Mouse (Mus musculus) testis, adult 2 months (tissue): ENCODE measurements around the gene Rtraf. TPM values are rescaled to one million over a fixed set of nuclear protein-coding genes. Genes with fewer than 3 reads are reported as not detected.
A peak's percentile ranks its signal among the peaks of the same experiment; 100 is the strongest.

ENCODE experiments used
- H3K27ac ChIP-seq: fragments of 200-500 bp; 2 replicates; pipeline ENCODE4 v1.5.1; 2012; ENCODE audit warnings: low read depth, low read length; ENCODE audit not compliant: control insufficient read depth, insufficient read depth
- H3K27me3 ChIP-seq: fragments of 200-500 bp; 2 replicates; pipeline ENCODE4 v1.6.1; 2012; ENCODE audit warnings: mild to moderate bottlenecking, low read length, moderate library complexity; ENCODE audit not compliant: control insufficient read depth, insufficient read depth
- H3K36me3 ChIP-seq: fragments of 200-500 bp; 2 replicates; pipeline ENCODE4 v1.6.1; 2012; ENCODE audit warnings: mild to moderate bottlenecking, low read length; ENCODE audit not compliant: control insufficient read depth, insufficient read depth
- H3K4me1 ChIP-seq: fragments of 200-500 bp; 2 replicates; pipeline ENCODE4 v1.6.1; 2012; ENCODE audit warnings: low read length; ENCODE audit not compliant: control insufficient read depth, insufficient read depth
- H3K4me3 ChIP-seq: fragments of 200-500 bp; 2 replicates; pipeline ENCODE4 v1.5.1; 2012; ENCODE audit warnings: low read depth, mild to moderate bottlenecking, low read length, moderate library complexity, mixed read lengths; ENCODE audit not compliant: control insufficient read depth
- CTCF ChIP-seq: fragments of 200-500 bp; IDR thresholded peaks from 2 replicates; pipeline ENCODE4 v1.5.1; 2012; ENCODE audit warnings: low read depth, mild to moderate bottlenecking, inconsistent platforms, low read length, moderate library complexity; ENCODE audit not compliant: control insufficient read depth, insufficient read depth, insufficient replicate concordance
- POLR2A ChIP-seq: fragments of 200-500 bp; IDR thresholded peaks from 2 replicates; pipeline ENCODE4 v1.6.1; 2012; ENCODE audit warnings: low read depth, mild to moderate bottlenecking, inconsistent platforms, low read length, moderate library complexity; ENCODE audit not compliant: control insufficient read depth
- polyA plus RNA-seq: library from polyadenylated mRNA; depleted of rRNA; stranded (reverse); fragments of >200 nt; gene quantifications from 2 replicates; pipeline ENCODE4 v1.2.3, GENCODE M21; 2012

Gene Rtraf
- polyA plus RNA-seq, 1 experiment: 67.4 TPM

DNA sequence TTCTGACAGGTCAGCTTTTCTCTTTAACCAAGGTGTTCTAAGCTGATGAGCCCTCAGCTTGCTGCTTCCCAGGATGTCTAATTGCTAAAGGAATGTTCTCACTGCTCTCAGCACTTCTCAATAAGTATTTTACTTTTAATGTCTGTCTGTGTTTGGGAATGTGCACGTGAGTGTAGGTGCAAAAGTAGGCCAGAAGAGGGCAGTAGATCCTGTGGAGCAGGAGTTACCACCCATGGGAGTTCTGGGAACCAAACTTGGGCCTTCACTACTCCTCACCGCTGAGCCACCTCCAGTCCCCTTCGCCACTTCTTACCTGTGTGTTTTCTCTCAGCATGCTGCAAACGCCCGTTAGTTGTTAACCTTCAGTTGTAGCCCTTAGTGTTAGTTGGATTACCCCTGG lies 47.4 kb downstream of the Rtraf start:
- no peaks in the 10 kb centered on the region for H3K36me3 ChIP-seq
- TF ChIP-seq POLR2A (no peak), CTCF (peak; percentile 19; the same call in 1 of the 2 replicates)
- no peaks in the 10 kb centered on the region for H3K4me1 ChIP-seq
- H3K27ac ChIP-seq: no peak overlapping the region
- H3K4me3 ChIP-seq: no peak overlapping the region
- no peaks in the 10 kb centered on the region for H3K27me3 ChIP-seq

GRCm38 (mm10) chr14:19775491-19775890 lies 48.1 kb downstream of the Rtraf start:
- Histone ChIP-seq H3K4me1 (no peaks in the 10 kb centered on the region), H3K36me3 (no peaks in the 10 kb centered on the region), H3K27ac (no peak overlapping the region), H3K27me3 (no peaks in the 10 kb centered on the region), H3K4me3 (no peak overlapping the region)
- TF ChIP-seq CTCF (no peak), POLR2A (no peak)

GRCm38 (mm10) chr14:19774036-19774628 lies 49.5 kb downstream of the Rtraf start:
- no peaks in the 10 kb centered on the region for H3K27me3 ChIP-seq
- no peak overlapping the region for H3K4me3 ChIP-seq
- H3K36me3 ChIP-seq: no peaks in the 10 kb centered on the region
- H3K4me1 ChIP-seq: no peaks in the 10 kb centered on the region
- no peak overlapping the region for H3K27ac ChIP-seq
- TF ChIP-seq CTCF: no peak
- TF ChIP-seq POLR2A: no peak

- Histone ChIP-seq H3K4me3 (no peak overlapping the region), H3K27me3 (no peaks in the 10 kb centered on the region), H3K27ac (peak overlapping the region; percentile 63), H3K36me3 (no peaks in the 10 kb centered on the region), H3K4me1 (no peaks in the 10 kb centered on the region)
- TF ChIP-seq POLR2A (no peak), CTCF (no peak)
Observed at GRCm38 (mm10) chr14:19771173-19771572, 52.5 kb downstream of the Rtraf start.

GRCm38 (mm10) chr14:19769441-19770200 lies 54.0 kb downstream of the Rtraf start:
- no peaks in the 10 kb centered on the region for H3K36me3 ChIP-seq
- TF ChIP-seq POLR2A (no peak), CTCF (no peak)
- H3K4me1 ChIP-seq: no peaks in the 10 kb centered on the region
- no peak overlapping the region for H3K4me3 ChIP-seq
- H3K27me3 ChIP-seq: no peaks in the 10 kb centered on the region
- H3K27ac ChIP-seq: peak overlapping the region; percentile 5

GRCm38 (mm10) chr14:19768648-19769047 lies 55.0 kb downstream of the Rtraf start:
- no peak overlapping the region for H3K4me3 ChIP-seq
- H3K4me1 ChIP-seq: no peaks in the 10 kb centered on the region
- H3K27me3 ChIP-seq: no peaks in the 10 kb centered on the region
- H3K27ac ChIP-seq: no peak overlapping the region
- TF ChIP-seq CTCF: no peak
- no peak for TF ChIP-seq POLR2A
- H3K36me3 ChIP-seq: no peaks in the 10 kb centered on the region

- H3K4me3 ChIP-seq: no peak overlapping the region
- H3K4me1 ChIP-seq: no peaks in the 10 kb centered on the region
- no peak overlapping the region for H3K27ac ChIP-seq
- no peaks in the 10 kb centered on the region for H3K27me3 ChIP-seq
- TF ChIP-seq CTCF (no peak), POLR2A (no peak)
- no peaks in the 10 kb centered on the region for H3K36me3 ChIP-seq
Observed at GRCm38 (mm10) chr14:19766380-19766649, 57.3 kb downstream of the Rtraf start.
